13 mouse cellular contexts compared by ENCODE assay signal in genomic region chr8:3247129-3247528, GRCm38 (mm10). TPM values are rescaled to one million over a fixed set of nuclear protein-coding genes. Genes with fewer than 3 reads are reported as not detected.
DNase-seq lines count a peak whose midpoint lies in the region; ATAC-seq and TF ChIP-seq lines count a peak whose summit lies in the region.
"Had no signal": no experiment of that assay in that cellular context is flagged by ENCODE, and none has a peak within 500 bp of the region (broad histone marks: within the 10 kb centered on the region; RNA-seq: fewer than 3 reads in every experiment).

No protein-coding gene starts in this region.

- H3K27me3 ChIP-seq in myocyte (ENCODE audit: control insufficient read depth, insufficient read depth, insufficient read length) = no peaks in the 10 kb centered on the region
- H3K27me3 ChIP-seq in forebrain, embryonic 14.5 days (replicated peaks; ENCODE audit: control insufficient read depth, insufficient read depth, low read length) = no peaks in the 10 kb centered on the region
- H3K27me3 ChIP-seq: embryonic facial prominence, embryonic 15.5 days had no signal

- no peaks in the 10 kb centered on the region for H3K9me3 ChIP-seq in forebrain, embryonic 14.5 days (replicated peaks; ENCODE audit: control insufficient read depth, low read length)
- H3K9me3 ChIP-seq: embryonic facial prominence, embryonic 15.5 days had no signal

- WGBS in forebrain, embryonic 14.5 days = 89% methylated on average over 1 of the region's 1 CpGs

- TF ChIP-seq CTCF in layer of hippocampus, adult 2 months (conservative IDR thresholded peaks at IDR 0.05) = no peak

- peak overlapping the region; percentile 46; the same call in 1 of the 2 replicates for H3K27ac ChIP-seq in layer of hippocampus, adult 2 months
- no peak overlapping the region for H3K27ac ChIP-seq in forebrain, embryonic 14.5 days (ENCODE audit: low read depth, low read length)
- H3K27ac ChIP-seq: embryonic facial prominence, embryonic 15.5 days; left cerebral cortex, adult 2 months had no signal

- H3K4me3 ChIP-seq in layer of hippocampus, adult 2 months = no peak overlapping the region
- no peak overlapping the region for H3K4me3 ChIP-seq in myocyte
- no peak overlapping the region for H3K4me3 ChIP-seq in forebrain, embryonic 14.5 days (ENCODE audit: low read depth, low read length)
- H3K4me3 ChIP-seq: embryonic facial prominence, embryonic 15.5 days; left cerebral cortex, adult 2 months had no signal

- peak overlapping the region; percentile 53 for H3K4me2 ChIP-seq in myocyte (ENCODE audit: low read depth)
- H3K4me2 ChIP-seq in forebrain, embryonic 14.5 days (ENCODE audit: low read length) = no peak overlapping the region
- H3K4me2 ChIP-seq: embryonic facial prominence, embryonic 15.5 days had no signal

- peaks cover 3% of the 10 kb centered on the region for H3K79me2 ChIP-seq in myocyte (ENCODE audit: control insufficient read depth, insufficient read depth)

- H3ac ChIP-seq in myocyte (ENCODE audit: control insufficient read depth, insufficient read length) = no peak overlapping the region

- DNase-seq in layer of hippocampus, adult 2 months (ENCODE audit: low spot score in 2 of 2) = no peak
- no peak for DNase-seq in layer of hippocampus, postnatal 25 days (ENCODE audit: extremely low spot score in 1 of 2, low spot score in 1 of 2)
- peak; percentile 14 for DNase-seq in CD4-positive, CD25-positive, alpha-beta regulatory T cell, adult 2 months (ENCODE audit: low read depth, low spot score)
- peak; percentile 66 for DNase-seq in adrenal gland, postnatal 14 days
- DNase-seq in forebrain, embryonic 14.5 days (ENCODE audit: low spot score) = no peak
- DNase-seq in lung, postnatal 14 days = no peak
- no peak for DNase-seq in kidney, adult 9 months
- DNase-seq: cerebellum, adult 8-10 months; gastrocnemius, postnatal 10 days; lung, adult 18-20 months had no signal

- ATAC-seq in forebrain, embryonic 14.5 days = no peak

- H3K36me3 ChIP-seq in myocyte (ENCODE audit: control insufficient read depth, insufficient read depth) = no peaks in the 10 kb centered on the region
- peaks cover 11% of the 10 kb centered on the region; the same call in 1 of the 2 replicates for H3K36me3 ChIP-seq in forebrain, embryonic 14.5 days (ENCODE audit: control insufficient read depth, insufficient read depth, low read length)

- no peak for TF ChIP-seq POLR2A in myocyte (IDR thresholded peaks at IDR 0.05; ENCODE audit: insufficient read length, low read depth)

- H3K4me1 ChIP-seq in forebrain, embryonic 14.5 days (ENCODE audit: control insufficient read depth, insufficient read depth, low read length) = no peaks in the 10 kb centered on the region
- H3K4me1 ChIP-seq: embryonic facial prominence, embryonic 15.5 days had no signal

- H3K9ac ChIP-seq in forebrain, embryonic 14.5 days (ENCODE audit: low read length) = no peak overlapping the region
- H3K9ac ChIP-seq: embryonic facial prominence, embryonic 15.5 days had no signal

TF ChIP-seq in myocyte, 11 proteins besides CTCF, POLR2A, EP300 and RAD21:
- no peak for TF ChIP-seq MAX (IDR thresholded peaks at IDR 0.05; ENCODE audit: low read depth)
- TF ChIP-seq CEBPB (IDR thresholded peaks at IDR 0.05; ENCODE audit: insufficient read depth, poor library complexity, severe bottlenecking) = no peak
- TF ChIP-seq TCF12 (IDR thresholded peaks at IDR 0.05; ENCODE audit: insufficient read depth, poor library complexity, severe bottlenecking) = peak; percentile 16
- TF ChIP-seq USF1 (IDR thresholded peaks at IDR 0.05; ENCODE audit: low read depth) = no peak
- no peak for TF ChIP-seq REST (IDR thresholded peaks at IDR 0.05; ENCODE audit: insufficient read depth, insufficient read length)
- TF ChIP-seq POLR2AphosphoS2 (IDR thresholded peaks at IDR 0.05; ENCODE audit: insufficient read length, low read depth) = no peak
- no peak for TF ChIP-seq E2F4 (IDR thresholded peaks at IDR 0.05; ENCODE audit: insufficient read depth)
- peak in 2 of 3 experiments; percentile 75 to 80 for TF ChIP-seq MYOD1 (IDR thresholded peaks at IDR 0.05; ENCODE audit: control insufficient read depth in 1 of 3, insufficient read length in 2 of 3, low read depth in 2 of 3)
- TF ChIP-seq TCF3 (IDR thresholded peaks at IDR 0.05; ENCODE audit: insufficient read length, low read depth) = no peak
- TF ChIP-seq SRF (IDR thresholded peaks at IDR 0.05; ENCODE audit: control insufficient read depth, insufficient read length, low read depth) = no peak
- TF ChIP-seq MYOG (IDR thresholded peaks at IDR 0.05; ENCODE audit: control insufficient read depth in 1 of 3, insufficient read depth in 1 of 3, insufficient read length in 2 of 3, low read depth in 2 of 3) = peak in 2 of 3 experiments; percentile 58 to 82

RNA-seq across cellular contexts. Expression of gene Insr, which starts 32.3 kb away (rescaled TPM):
- 10 to 100 TPM; 51.6 to 53.9 TPM for total RNA-seq in layer of hippocampus, adult 2 months (2021)
- 10 to 100 TPM; 40.9 to 52.6 TPM for total RNA-seq in layer of hippocampus, postnatal 25 days (2021)
- 121 and 129 TPM in 2 replicates for total RNA-seq in adrenal gland, postnatal 14 days (2021)
- 4.6 TPM for polyA plus RNA-seq in myocyte (2012; fragmentation: generic; extraction: Trizol)
- 33.6 and 50.9 TPM in 2 replicates for polyA plus RNA-seq in forebrain, embryonic 14.5 days (2014; fragmentation: Nextera tagmentation; extraction: Ambion mirVana)

Comparison
In these comparisons a context has a peak if more than half of its experiments do, and no peak if none do; other contexts are left out.
1. DNase-seq: peak in CD4-positive, CD25-positive, alpha-beta regulatory T cell, adult 2 months (single experiment) and adrenal gland, postnatal 14 days (single experiment); none in layer of hippocampus, adult 2 months (0 of 2), layer of hippocampus, postnatal 25 days (0 of 2), forebrain, embryonic 14.5 days (single experiment), lung, postnatal 14 days (single experiment) and kidney, adult 9 months (single experiment).